Mouse (Mus musculus): ENCODE measurements around the gene Map4k3.
"Not testable (repeated sequence)": the region's sequence is repeated elsewhere in the genome, so short reads cannot be mapped to it uniquely, and the experiment has no call there.

Gene Map4k3

GRCm38 (mm10) chr17:80569718-80570117 lies 158.6 kb downstream of the Map4k3 start:
- not testable (repeated sequence) for DNase-seq (ENCODE audit: low read depth in 1 of 2, low spot score in 2 of 2)

- no peak for DNase-seq (ENCODE audit: low read depth in 1 of 2, low spot score in 2 of 2)
Observed at GRCm38 (mm10) chr17:80568842-80569601, 159.3 kb downstream of the Map4k3 start.

- no peak for DNase-seq (ENCODE audit: low read depth in 1 of 2, low spot score in 2 of 2)
Observed at GRCm38 (mm10) chr17:80568441-80568840, 159.8 kb downstream of the Map4k3 start.

GRCm38 (mm10) chr17:80564611-80564924 lies 163.7 kb downstream of the Map4k3 start:
- DNase-seq (ENCODE audit: low read depth in 1 of 2, low spot score in 2 of 2), result peak; percentile 62 to 67

GRCm38 (mm10) chr17:80563762-80564610 lies 164.3 kb downstream of the Map4k3 start:
- DNase-seq (ENCODE audit: low read depth in 1 of 2, low spot score in 2 of 2), result peak; percentile 45 to 69

- DNase-seq (ENCODE audit: low read depth in 1 of 2, low spot score in 2 of 2), result no peak
Observed at GRCm38 (mm10) chr17:80562792-80563191, 165.5 kb downstream of the Map4k3 start.

GRCm38 (mm10) chr17:80560669-80561401 lies 167.4 kb downstream of the Map4k3 start:
- peak in 1 of 2 experiments; percentile 52 for DNase-seq (ENCODE audit: low read depth in 1 of 2, low spot score in 2 of 2)

GRCm38 (mm10) chr17:80559745-80560144 lies 168.5 kb downstream of the Map4k3 start:
- DNase-seq (ENCODE audit: low read depth in 1 of 2, low spot score in 2 of 2), result no peak

GRCm38 (mm10) chr17:80559050-80559449 lies 169.2 kb downstream of the Map4k3 start:
- DNase-seq (ENCODE audit: low read depth in 1 of 2, low spot score in 2 of 2), result no peak

GRCm38 (mm10) chr17:80558583-80558982 lies 169.7 kb downstream of the Map4k3 start:
- DNase-seq (ENCODE audit: low read depth in 1 of 2, low spot score in 2 of 2), result no peak

GRCm38 (mm10) chr17:80557461-80557860 lies 170.8 kb downstream of the Map4k3 start:
- no peak for DNase-seq (ENCODE audit: low read depth in 1 of 2, low spot score in 2 of 2)

- peak in 1 of 2 experiments; percentile 43 for DNase-seq (ENCODE audit: low read depth in 1 of 2, low spot score in 2 of 2)
Observed at GRCm38 (mm10) chr17:80553318-80554270, 174.7 kb downstream of the Map4k3 start.

- DNase-seq (ENCODE audit: low read depth in 1 of 2, low spot score in 2 of 2), result no peak
Observed at GRCm38 (mm10) chr17:80552653-80553052, 175.6 kb downstream of the Map4k3 start.

- DNase-seq (ENCODE audit: low read depth in 1 of 2, low spot score in 2 of 2), result no peak
Observed at GRCm38 (mm10) chr17:80550981-80551380, 177.3 kb downstream of the Map4k3 start.

- no peak for DNase-seq (ENCODE audit: low read depth in 1 of 2, low spot score in 2 of 2)
Observed at GRCm38 (mm10) chr17:80546846-80547245, 181.4 kb downstream of the Map4k3 start.

- DNase-seq (ENCODE audit: low read depth in 1 of 2, low spot score in 2 of 2), result no peak
Observed at GRCm38 (mm10) chr17:80546227-80546626, 182.1 kb downstream of the Map4k3 start.

GRCm38 (mm10) chr17:80543646-80544045 lies 184.6 kb downstream of the Map4k3 start:
- no peak for DNase-seq (ENCODE audit: low read depth in 1 of 2, low spot score in 2 of 2)

- DNase-seq (ENCODE audit: low read depth in 1 of 2, low spot score in 2 of 2), result no peak
Observed at GRCm38 (mm10) chr17:80537136-80537535, 191.1 kb downstream of the Map4k3 start.

- DNase-seq (ENCODE audit: low read depth in 1 of 2, low spot score in 2 of 2), result no peak
Observed at GRCm38 (mm10) chr17:80535633-80536032, 192.7 kb downstream of the Map4k3 start.

GRCm38 (mm10) chr17:80531351-80531750 lies 196.9 kb downstream of the Map4k3 start:
- not testable (repeated sequence) for DNase-seq (ENCODE audit: low read depth in 1 of 2, low spot score in 2 of 2)
